Mouse (Mus musculus) bone marrow macrophage, adult 2 months (primary cell): ENCODE data around the gene BC061212. TPM values are rescaled to one million over a fixed set of nuclear protein-coding genes. Genes with fewer than 3 reads are reported as not detected.
"Not testable (repeated sequence)": the region's sequence is repeated elsewhere in the genome, so short reads cannot be mapped to it uniquely, and the experiment has no call there.

Experiments
- H3K27ac ChIP-seq: 2 replicates; pipeline ENCODE4 v1.5.1; 2012; ENCODE audit warnings: low read depth, low read length; ENCODE audit not compliant: insufficient read depth
- H3K4me1 ChIP-seq: 2 replicates; pipeline ENCODE4 v1.6.1; 2012; ENCODE audit warnings: low read length; ENCODE audit not compliant: control insufficient read depth, insufficient read depth
- H3K4me3 ChIP-seq: 2 replicates; pipeline ENCODE4 v1.5.1; 2012; ENCODE audit warnings: mild to moderate bottlenecking, low read length, moderate library complexity; ENCODE audit not compliant: insufficient read depth
- polyA plus RNA-seq: library from polyadenylated mRNA; stranded (reverse); fragments of >200 nt; gene quantifications from 2 replicates; pipeline ENCODE4 v1.2.4, GENCODE M21; 2012; ENCODE audit not compliant: missing spikeins, insufficient read depth, insufficient read length

The BC061212 gene
- polyA plus RNA-seq, result not detected in 2 replicates

DNA sequence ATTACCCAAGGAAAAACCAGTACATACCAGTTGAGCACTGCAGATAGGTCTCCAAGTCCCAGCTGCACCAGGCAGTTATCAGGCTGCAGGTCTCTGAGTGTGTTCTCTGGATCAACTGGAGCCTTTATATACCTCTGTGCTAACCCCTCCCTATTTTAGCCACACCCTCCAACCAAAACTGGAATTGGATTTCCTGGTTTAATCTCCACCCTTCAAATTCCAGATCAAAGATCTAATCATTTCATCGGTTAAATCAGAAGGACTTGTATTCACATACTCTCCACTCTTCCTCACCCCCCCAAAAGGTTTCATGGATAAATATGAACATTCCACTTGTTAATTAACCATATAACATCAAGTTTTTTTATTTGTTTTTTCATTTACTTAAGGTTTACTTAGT is at the start of gene BC061212:
TSS of gene BC061212 (minus strand) at position 101 of the 400 bp plus-strand sequence.
- H3K4me3 ChIP-seq, H3K4me1 ChIP-seq, H3K27ac ChIP-seq: not testable (repeated sequence)

DNA sequence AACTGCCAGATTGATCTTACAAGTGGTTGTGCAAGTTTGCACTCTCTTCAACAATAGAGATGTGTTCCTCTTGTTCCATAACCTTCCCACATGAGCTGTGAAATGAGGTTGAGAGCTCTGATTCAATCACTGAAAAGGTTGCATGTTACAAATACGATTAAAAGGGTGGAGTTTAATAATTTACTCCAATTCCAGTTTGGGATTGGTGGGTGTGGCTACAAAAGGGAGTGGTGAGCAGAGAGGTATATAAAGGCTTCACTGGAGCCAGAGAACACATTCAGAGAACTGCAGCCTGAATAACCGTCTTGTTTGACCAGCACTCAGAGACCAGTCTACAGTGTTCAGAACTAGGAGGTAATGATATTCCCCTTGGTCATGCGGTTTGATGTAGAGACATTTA is 5.7 kb upstream of the BC061212 start, which contains the start of gene Gm6351:
TSS of gene Gm6351 (plus strand) at position 301 of the 400 bp plus-strand sequence.
- H3K27ac ChIP-seq, H3K4me3 ChIP-seq, H3K4me1 ChIP-seq: not testable (repeated sequence)

Other genes with a start within 250 kb of the BC061212 start
- not detected in 2 replicates for gene Gm7792, start 226.8 kb downstream of the BC061212 start, polyA plus RNA-seq
- not detected in 2 replicates for gene Gm16429, start 141.5 kb downstream of the BC061212 start, polyA plus RNA-seq
- not detected in 2 replicates for gene Gm6351, start 5.8 kb upstream of the BC061212 start, polyA plus RNA-seq
- not detected in 2 replicates for gene Gm3106, start 147.5 kb upstream of the BC061212 start, polyA plus RNA-seq
- not detected in 2 replicates for gene A430089I19Rik, start 236.3 kb upstream of the BC061212 start, polyA plus RNA-seq
- not detected in 2 replicates for gene Gm6502, start 243.9 kb upstream of the BC061212 start, polyA plus RNA-seq